Mouse (Mus musculus) spleen, adult 2 months (tissue): ENCODE data around the gene Aldh4a1. TPM values are rescaled to one million over a fixed set of nuclear protein-coding genes. Genes with fewer than 3 reads are reported as not detected.
A peak's percentile ranks its signal among the peaks of the same experiment; 100 is the strongest.

ENCODE experiments used
- DNase-seq, 2 experiments: peaks; one replicate each; pipeline versions ENCODE4 v3.0.0 to v3.0.0-alpha.2; 2012 to 2021; ENCODE audit warnings: low spot score in 2 of 2, low read depth in 1 of 2
- H3K27ac ChIP-seq: fragments of 200-500 bp; 2 replicates; pipeline ENCODE4 v1.5.1; 2012; ENCODE audit warnings: low read length, inconsistent platforms; ENCODE audit not compliant: insufficient read depth
- H3K27me3 ChIP-seq: fragments of 200-500 bp; 2 replicates; pipeline ENCODE4 v1.6.1; 2012; ENCODE audit warnings: mild to moderate bottlenecking, moderate library complexity, low read length, inconsistent platforms; ENCODE audit not compliant: control insufficient read depth, insufficient read depth
- H3K36me3 ChIP-seq: fragments of 200-500 bp; 2 replicates; pipeline ENCODE4 v1.6.1; 2012; ENCODE audit warnings: mild to moderate bottlenecking, low read length, inconsistent platforms; ENCODE audit not compliant: control insufficient read depth, insufficient read depth
- H3K4me1 ChIP-seq: fragments of 200-500 bp; 2 replicates; pipeline ENCODE4 v1.6.1; 2011; ENCODE audit warnings: inconsistent platforms; ENCODE audit not compliant: control insufficient read depth, insufficient read depth, insufficient read length
- H3K4me3 ChIP-seq: fragments of 200-500 bp; 2 replicates; pipeline ENCODE4 v1.5.1; 2011; ENCODE audit warnings: mild to moderate bottlenecking, inconsistent platforms; ENCODE audit not compliant: insufficient read depth, insufficient read length; ENCODE audit errors: extremely low read depth
- CTCF ChIP-seq: fragments of 200-500 bp; IDR thresholded peaks from 2 replicates; pipeline ENCODE4 v1.5.1; 2011; ENCODE audit warnings: mild to moderate bottlenecking, inconsistent platforms; ENCODE audit not compliant: insufficient read depth, insufficient read length, insufficient replicate concordance; ENCODE audit errors: extremely low read depth
- POLR2A ChIP-seq: fragments of 200-500 bp; IDR thresholded peaks from 2 replicates; pipeline ENCODE4 v1.6.1; 2011; ENCODE audit warnings: low read depth, low read length, inconsistent platforms
- whole genome bisulfite sequencing: fragments of 180-500 bp; shearing (Covaris S2); methylation state at CpG from one replicate; pipeline ENCODE4 v1.1.7; 2018; 5-methylcytosine and 5-hydroxymethylcytosine counted together
- polyA plus RNA-seq: library from polyadenylated mRNA; depleted of rRNA; stranded (reverse); fragments of >200 nt; gene quantifications from 2 replicates; pipeline ENCODE4 v1.2.3, GENCODE M21; 2012

The Aldh4a1 gene
- polyA plus RNA-seq, 1 experiment: 18.9 TPM

DNA sequence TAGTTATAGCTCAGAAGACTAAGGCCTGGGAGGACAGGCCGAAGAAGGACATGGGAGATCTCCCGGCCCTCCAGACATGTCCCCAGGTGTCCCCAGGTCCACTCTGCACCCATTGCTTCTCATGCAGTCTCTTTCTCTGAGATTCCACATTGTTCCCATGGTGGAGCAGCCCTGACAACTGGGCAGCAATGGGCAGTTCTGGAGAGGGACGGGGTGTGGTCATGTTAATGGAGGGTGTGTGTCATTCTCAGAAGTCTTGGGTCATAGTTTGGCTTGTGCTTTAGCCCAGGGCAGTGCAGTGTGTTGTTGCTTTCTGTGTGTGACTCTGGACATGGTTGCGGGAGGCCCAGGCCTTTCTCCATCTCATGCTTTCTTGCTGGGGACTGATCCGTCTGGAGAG, 15.9 kb upstream of the Aldh4a1 start:
- no peak for DNase-seq
- TF ChIP-seq CTCF (no peak), POLR2A (no peak)
- Histone ChIP-seq H3K27ac (no peak overlapping the region), H3K27me3 (no peaks in the 10 kb centered on the region), H3K36me3 (no peaks in the 10 kb centered on the region), H3K4me3 (no peak overlapping the region), H3K4me1 (peaks cover 7% of the 10 kb centered on the region; the same call in 1 of the 2 replicates)
- WGBS: 90% methylated on average over 5 of the region's 5 CpGs

DNA sequence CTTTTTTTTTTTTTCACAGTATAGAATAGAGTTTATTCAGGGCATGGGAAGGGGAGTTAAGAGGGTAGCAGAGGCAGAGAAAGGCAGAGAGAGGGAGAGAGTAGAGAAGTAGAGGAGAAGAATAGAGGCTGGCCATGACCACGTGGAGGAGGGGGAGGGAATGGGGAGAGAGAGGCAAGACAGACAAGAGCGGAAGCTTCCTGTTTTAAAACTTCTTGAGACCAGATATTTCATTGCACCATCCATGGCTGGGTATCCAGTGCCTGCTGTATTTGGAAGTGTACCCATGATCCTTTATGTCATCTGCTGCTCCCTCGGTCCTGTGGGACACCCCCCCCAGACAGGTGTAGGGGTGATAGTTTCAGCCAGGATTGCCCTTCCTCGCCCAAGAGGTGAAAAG, 13.7 kb upstream of the Aldh4a1 start:
- H3K36me3 ChIP-seq: no peaks in the 10 kb centered on the region
- 49% methylated on average over 4 of the region's 4 CpGs for WGBS

DNA sequence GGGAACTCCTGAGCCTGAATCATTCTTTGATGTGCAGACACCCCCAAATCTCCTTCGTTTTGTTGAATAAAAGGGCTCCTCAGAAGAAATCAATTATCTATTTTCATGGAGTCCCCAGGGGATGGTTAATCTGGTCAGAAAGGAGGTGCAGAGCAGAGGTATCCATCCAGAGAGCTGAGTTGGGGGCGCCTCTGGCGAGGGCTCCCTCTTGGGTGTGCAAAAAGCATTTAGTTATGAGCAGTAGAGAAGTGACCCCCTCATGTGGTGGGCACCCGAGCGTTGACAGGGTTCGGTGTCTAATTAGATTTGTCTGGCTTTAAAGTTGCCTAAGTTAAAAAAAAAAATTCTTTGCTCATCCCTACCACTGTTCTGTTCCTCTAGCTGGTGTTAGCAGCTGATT, 11.7 kb upstream of the Aldh4a1 start:
- Histone ChIP-seq H3K4me3 (no peak overlapping the region), H3K4me1 (peaks cover 3% of the 10 kb centered on the region; the same call in 1 of the 2 replicates), H3K36me3 (no peaks in the 10 kb centered on the region; the same call in 1 of the 2 replicates), H3K27ac (no peak overlapping the region), H3K27me3 (no peaks in the 10 kb centered on the region)
- no peak for DNase-seq
- TF ChIP-seq CTCF (no peak), POLR2A (no peak)
- WGBS: 71% methylated on average over 6 of the region's 6 CpGs

More for the DNA sequence above, 13.7 kb upstream of the Aldh4a1 start:
- DNase-seq: no peak
- no peaks in the 10 kb centered on the region for H3K4me1 ChIP-seq
- no peak overlapping the region for H3K27ac ChIP-seq
- no peak for TF ChIP-seq CTCF
- TF ChIP-seq POLR2A: no peak
- H3K4me3 ChIP-seq: no peak overlapping the region
- no peaks in the 10 kb centered on the region for H3K27me3 ChIP-seq

DNA sequence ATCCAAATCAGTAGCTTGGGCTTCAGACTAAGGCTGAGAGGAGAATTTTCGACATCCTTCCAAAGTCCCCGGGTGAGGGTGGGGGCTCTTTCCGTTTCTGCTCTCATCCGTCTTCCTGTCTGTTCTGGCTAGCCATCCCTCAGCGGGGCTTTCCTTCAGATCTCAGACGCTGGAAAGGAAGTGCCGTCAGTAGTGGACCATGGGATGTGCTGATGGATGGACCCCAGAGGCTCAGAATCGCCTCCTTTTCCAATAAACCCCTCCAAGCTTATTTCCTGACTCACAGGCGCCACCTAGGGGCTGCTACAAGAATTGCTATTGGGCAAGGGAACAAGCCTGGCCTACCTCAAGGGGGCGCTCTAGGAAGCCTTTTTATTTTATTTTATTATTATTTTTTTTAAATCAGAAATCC, 11.1 kb upstream of the Aldh4a1 start:
- peak in 1 of 2 experiments; percentile 47 for DNase-seq
- 5% methylated on average over 10 of the region's 10 CpGs for WGBS
- H3K4me3 ChIP-seq: no peak overlapping the region
- H3K27ac ChIP-seq: no peak overlapping the region
- H3K4me1 ChIP-seq: peaks cover 4% of the 10 kb centered on the region; the same call in 1 of the 2 replicates
- no peaks in the 10 kb centered on the region; the same call in 1 of the 2 replicates for H3K36me3 ChIP-seq
- TF ChIP-seq POLR2A (no peak), CTCF (peak; percentile 91; the same call in 1 of the 2 replicates)
- no peaks in the 10 kb centered on the region for H3K27me3 ChIP-seq

DNA sequence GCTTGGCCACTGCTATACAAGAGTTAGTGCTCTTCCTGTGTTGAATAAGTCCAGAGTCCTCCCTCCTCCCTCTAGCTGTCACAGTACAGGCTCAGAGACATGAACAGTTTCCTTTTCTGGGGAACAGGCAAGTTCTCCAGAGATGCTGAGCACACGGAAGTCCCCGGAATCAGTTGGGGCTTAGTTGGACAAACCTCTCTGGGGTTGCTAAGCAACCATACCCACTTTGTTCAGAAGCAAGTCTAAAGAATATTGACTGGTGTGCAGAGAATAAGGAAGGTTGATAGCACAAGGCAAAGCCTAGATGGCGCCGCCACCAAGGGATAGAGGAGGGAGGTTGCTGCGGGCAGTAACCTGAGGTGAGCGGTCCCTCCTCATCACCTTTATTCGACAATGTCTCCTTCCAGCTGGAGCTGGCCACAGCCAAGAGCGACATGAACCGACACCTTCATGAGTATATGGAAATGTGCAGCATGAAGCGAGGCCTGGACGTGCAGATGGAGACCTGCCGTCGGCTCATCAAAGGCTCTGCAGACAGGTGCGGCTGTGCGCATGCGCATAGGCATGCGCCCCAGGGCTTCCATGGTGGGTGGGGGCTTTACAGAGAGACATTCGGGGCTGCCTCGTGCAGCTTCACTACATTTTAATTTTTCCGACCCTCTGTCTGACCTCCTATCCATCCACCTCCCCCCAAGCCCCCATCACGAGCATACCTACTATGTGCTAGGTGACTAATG, 8.0 kb upstream of the Aldh4a1 start:
- TF ChIP-seq POLR2A (no peak), CTCF (no peak)
- WGBS: 92% methylated on average over 21 of the region's 21 CpGs
- DNase-seq: no peak

DNA sequence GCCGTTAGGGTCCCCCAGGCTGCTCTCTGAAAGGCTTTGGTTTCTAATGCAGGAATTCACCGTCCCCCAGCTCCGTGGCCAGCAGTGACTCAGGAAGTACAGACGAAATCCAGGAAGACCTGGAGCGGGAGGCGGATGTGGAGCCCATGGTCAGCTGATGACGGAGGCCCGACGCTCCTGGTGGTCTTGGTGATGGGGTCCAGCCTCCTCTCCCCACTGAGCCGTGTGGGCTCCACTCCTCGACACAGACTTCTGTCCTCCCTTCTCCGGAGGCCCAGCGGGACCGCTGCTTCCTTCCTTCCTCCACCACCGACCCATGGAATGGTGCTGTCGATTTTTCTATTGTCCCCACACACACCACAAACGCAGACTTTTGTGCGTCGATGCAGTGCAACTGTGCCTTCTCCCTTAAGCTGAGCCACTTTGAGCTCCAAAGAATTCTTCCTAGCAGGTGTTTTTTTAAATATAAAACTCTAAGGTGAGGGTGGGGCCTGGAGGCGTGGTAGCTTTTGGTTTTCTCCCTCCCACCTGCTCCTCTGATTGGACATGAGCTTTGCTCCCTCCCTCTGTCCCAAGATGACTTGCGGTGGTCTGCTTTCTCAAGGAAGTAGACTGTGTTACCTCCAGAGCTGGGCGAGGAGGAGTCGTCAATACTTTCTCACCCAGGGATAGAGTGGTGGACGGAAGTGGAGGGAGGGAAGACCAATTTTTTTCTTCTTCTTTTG, 6.2 kb upstream of the Aldh4a1 start:
- H3K36me3 ChIP-seq: no peaks in the 10 kb centered on the region; the same call in 1 of the 2 replicates
- H3K4me1 ChIP-seq: peaks cover 9% of the 10 kb centered on the region; the same call in 1 of the 2 replicates
- peak overlapping the region; percentile 36 for H3K27ac ChIP-seq
- TF ChIP-seq POLR2A (peak; percentile 96), CTCF (no peak)
- peak; percentile 71 to 73 for DNase-seq
- peak overlapping the region; percentile 79 for H3K4me3 ChIP-seq
- 3% methylated on average over 24 of the region's 24 CpGs for WGBS
- no peaks in the 10 kb centered on the region for H3K27me3 ChIP-seq

More for the DNA sequence above, 8.0 kb upstream of the Aldh4a1 start:
- no peaks in the 10 kb centered on the region; the same call in 1 of the 2 replicates for H3K36me3 ChIP-seq
- H3K4me1 ChIP-seq: peaks cover 9% of the 10 kb centered on the region; the same call in 1 of the 2 replicates
- no peak overlapping the region for H3K4me3 ChIP-seq
- no peaks in the 10 kb centered on the region for H3K27me3 ChIP-seq
- no peak overlapping the region for H3K27ac ChIP-seq
